In genomic region chr15:88891676-88892040, GRCm38 (mm10) we compare ENCODE assay signal across 8 mouse cellular contexts. TPM values are rescaled to one million over a fixed set of nuclear protein-coding genes. Genes with fewer than 3 reads are reported as not detected.
DNase-seq lines count a peak whose midpoint lies in the region; ATAC-seq and TF ChIP-seq lines count a peak whose summit lies in the region.

No protein-coding gene starts in this region.

- peaks cover 6% of the 10 kb centered on the region; the same call in 1 of the 2 replicates for H3K4me1 ChIP-seq in kidney, postnatal 0 days (replicated peaks; ENCODE audit: insufficient read depth, low read length)
- 0 out of 2 replicates have a peak, but pooled peaks cover 3% of the 10 kb centered on the region for H3K4me1 ChIP-seq in limb, embryonic 11.5 days (ENCODE audit: control insufficient read depth, insufficient read depth, low read length)
- H3K4me1 ChIP-seq in neural tube, embryonic 13.5 days (replicated peaks) = peaks cover 14% of the 10 kb centered on the region

- 69% methylated on average over 8 of the region's 8 CpGs for WGBS in kidney, postnatal 0 days
- 69% methylated on average over 8 of the region's 8 CpGs for WGBS in limb, embryonic 11.5 days
- 72% methylated on average over 8 of the region's 8 CpGs for WGBS in neural tube, embryonic 13.5 days

- no peak for DNase-seq in kidney, postnatal 0 days (ENCODE audit: low spot score)
- DNase-seq in kidney, postnatal 14 days = no peak
- DNase-seq in limb, embryonic 11.5 days (ENCODE audit: low spot score) = no peak
- DNase-seq in retina, embryonic 14.5 days (ENCODE audit: low spot score) = no peak
- no peak for DNase-seq in right cerebral cortex, postnatal 25 days
- DNase-seq in spleen, postnatal 10 days (ENCODE audit: low spot score in 2 of 2) = no peak

- H3K9ac ChIP-seq in kidney, postnatal 0 days (ENCODE audit: low read depth, low read length) = no peak overlapping the region
- H3K9ac ChIP-seq in limb, embryonic 11.5 days (ENCODE audit: low read length) = no peak overlapping the region
- no peak overlapping the region; the same call in 1 of the 2 replicates for H3K9ac ChIP-seq in neural tube, embryonic 13.5 days

- H3K27me3 ChIP-seq in kidney, postnatal 0 days (ENCODE audit: insufficient read depth, low read length) = no peaks in the 10 kb centered on the region; the same call in 1 of the 2 replicates
- peaks cover 4% of the 10 kb centered on the region; the same call in 1 of the 2 replicates for H3K27me3 ChIP-seq in limb, embryonic 11.5 days (ENCODE audit: control insufficient read depth, insufficient read depth, low read length)
- peaks cover 19% of the 10 kb centered on the region for H3K27me3 ChIP-seq in neural tube, embryonic 13.5 days

- no peaks in the 10 kb centered on the region for H3K9me3 ChIP-seq in kidney, postnatal 0 days (replicated peaks; ENCODE audit: low read length)
- no peaks in the 10 kb centered on the region for H3K9me3 ChIP-seq in limb, embryonic 11.5 days (ENCODE audit: control insufficient read depth, low read length)
- H3K9me3 ChIP-seq in neural tube, embryonic 13.5 days = no peaks in the 10 kb centered on the region

- no peaks in the 10 kb centered on the region for H3K36me3 ChIP-seq in kidney, postnatal 0 days (ENCODE audit: insufficient read depth, low read length)
- H3K36me3 ChIP-seq in limb, embryonic 11.5 days (ENCODE audit: control insufficient read depth, insufficient read depth, low read length) = no peaks in the 10 kb centered on the region
- H3K36me3 ChIP-seq in neural tube, embryonic 13.5 days = no peaks in the 10 kb centered on the region

- no peak for TF ChIP-seq CTCF in kidney, postnatal 0 days (IDR thresholded peaks at IDR 0.05; ENCODE audit: low read depth)

- H3K27ac ChIP-seq in kidney, postnatal 0 days = no peak overlapping the region
- no peak overlapping the region for H3K27ac ChIP-seq in limb, embryonic 11.5 days (replicated peaks; ENCODE audit: low read depth, low read length)
- H3K27ac ChIP-seq in neural tube, embryonic 13.5 days (replicated peaks) = no peak overlapping the region

- H3K4me3 ChIP-seq in kidney, postnatal 0 days (replicated peaks; ENCODE audit: low read depth, low read length) = no peak overlapping the region; the same call in 1 of the 2 replicates
- H3K4me3 ChIP-seq in limb, embryonic 11.5 days (ENCODE audit: low read depth, low read length) = no peak overlapping the region
- no peak overlapping the region for H3K4me3 ChIP-seq in neural tube, embryonic 13.5 days

- peak overlapping the region; percentile 97; the same call in 1 of the 2 replicates for H3K4me2 ChIP-seq in kidney, postnatal 0 days (ENCODE audit: low read length)
- peak overlapping the region; percentile 92; the same call in 1 of the 2 replicates for H3K4me2 ChIP-seq in limb, embryonic 11.5 days (ENCODE audit: low read depth, severe bottlenecking)
- H3K4me2 ChIP-seq in neural tube, embryonic 13.5 days = peak overlapping the region; percentile 83

- no peak for ATAC-seq in kidney, postnatal 0 days (replicated peaks; ENCODE audit: low FRiP score, low read depth)
- 0 out of 2 replicates have a peak, but pooled peaks have one; percentile 6 for ATAC-seq in erythroid progenitor cell, adult 5-6 weeks (replicated peaks; ENCODE audit: low FRiP score, poor library complexity, severe bottlenecking)
- no peak for ATAC-seq in limb, embryonic 11.5 days (ENCODE audit: insufficient number of reproducible peaks, low FRiP score, low TSS enrichment, low read depth)
- no peak for ATAC-seq in neural tube, embryonic 13.5 days (ENCODE audit: low read depth)

RNA-seq across cellular contexts. Expression of gene Pim3, which starts 29.7 kb away (rescaled TPM):
- 83.4 and 88.6 TPM in 2 replicates for polyA plus RNA-seq in kidney, postnatal 0 days (2015; fragmentation: Nextera tagmentation; extraction: Ambion mirVana)
- 0.72 and 1.3 TPM in 2 replicates for total RNA-seq in erythroid progenitor cell, adult 5-6 weeks (2015; ENCODE audit: low replicate concordance)
- total RNA-seq in erythroid progenitor cell, adult 5-6 weeks (2017; ENCODE audit: low replicate concordance) = 0.68 and 1.5 TPM in 2 replicates
- polyA plus RNA-seq in limb, embryonic 11.5 days (2014; fragmentation: Nextera tagmentation; extraction: Ambion mirVana) = 34.5 and 43.9 TPM in 2 replicates
- polyA plus RNA-seq in neural tube, embryonic 13.5 days (2015; fragmentation: Nextera tagmentation; extraction: Ambion mirVana) = 51.2 and 52.5 TPM in 2 replicates
